Mouse (Mus musculus): Measurements from ENCODE around the gene Pitpnc1.

- no peak for TF ChIP-seq CTCF (IDR thresholded peaks at IDR 0.05; ENCODE audit: low read depth)
- no peak for TF ChIP-seq EP300 (IDR thresholded peaks at IDR 0.05; ENCODE audit: low read depth)
These were observed 247.8 kb downstream of the Pitpnc1 start for GRCm38 (mm10) chr11:107222531-107223168.
